Mouse (Mus musculus) bone marrow, adult 2 months (tissue): Measurements from ENCODE around the gene Olfr948.

Experiments
- CTCF ChIP-seq: fragments of 200-500 bp; IDR thresholded peaks from 2 replicates; pipeline ENCODE4 v1.5.1; 2011; ENCODE audit warnings: low read length, control low read depth; ENCODE audit not compliant: control insufficient read depth, insufficient read depth
- POLR2A ChIP-seq: fragments of 200-500 bp; IDR thresholded peaks from 2 replicates; pipeline ENCODE4 v1.6.1; 2011; ENCODE audit warnings: low read depth, mild to moderate bottlenecking, control low read depth, low read length, borderline replicate concordance; ENCODE audit not compliant: control insufficient read depth

- TF ChIP-seq CTCF (no peak), POLR2A (no peak)
Observed at GRCm38 (mm10) chr9:39287136-39287535, 38.7 kb downstream of the Olfr948 start.
